Mouse (Mus musculus) liver, embryonic 15.5 days (tissue): Measurements from ENCODE around the gene Camta1. TPM values are rescaled to one million over a fixed set of nuclear protein-coding genes. Genes with fewer than 3 reads are reported as not detected.

Experiments
- ATAC-seq: fragments of 200-750 bp; cut with Nextera tagmentation; 2 replicates; pipeline ENCODE4 v1.8.0; 2017; ENCODE audit warnings: moderate number of reproducible peaks, mild to moderate bottlenecking, moderate library complexity; ENCODE audit not compliant: insufficient read depth
- H3K27ac ChIP-seq: fragments of 300-500 bp; sonication (generic); replicated peaks from 2 replicates; pipeline ENCODE4 v1.5.1; 2015; ENCODE audit warnings: mild to moderate bottlenecking, inconsistent platforms
- H3K27me3 ChIP-seq: fragments of 300-500 bp; sonication (generic); 2 replicates; pipeline ENCODE4 v1.6.1; 2015; ENCODE audit warnings: mild to moderate bottlenecking, inconsistent platforms
- H3K36me3 ChIP-seq: fragments of 300-500 bp; sonication (generic); replicated peaks from 2 replicates; pipeline ENCODE4 v1.6.1; 2015; ENCODE audit warnings: moderate library complexity, mild to moderate bottlenecking, inconsistent platforms
- H3K4me1 ChIP-seq: fragments of 300-500 bp; sonication (generic); replicated peaks from 2 replicates; pipeline ENCODE4 v1.6.1; 2015; ENCODE audit warnings: inconsistent platforms
- H3K4me2 ChIP-seq: fragments of 300-500 bp; sonication (generic); 2 replicates; pipeline ENCODE4 v1.6.1; 2015; ENCODE audit warnings: moderate library complexity, mild to moderate bottlenecking, inconsistent platforms
- H3K4me3 ChIP-seq: fragments of 300-500 bp; sonication (generic); replicated peaks from 2 replicates; pipeline ENCODE4 v1.5.1; 2015; ENCODE audit warnings: mild to moderate bottlenecking, inconsistent platforms
- H3K9ac ChIP-seq: fragments of 300-500 bp; sonication (generic); 2 replicates; pipeline ENCODE4 v1.6.1; 2015; ENCODE audit warnings: moderate library complexity, mild to moderate bottlenecking, inconsistent platforms
- H3K9me3 ChIP-seq: fragments of 300-500 bp; sonication (generic); replicated peaks from 2 replicates; pipeline ENCODE4 v1.6.1; 2016; ENCODE audit warnings: inconsistent platforms
- WGBS: fragments of 180-500 bp; shearing (Covaris S2); methylation state at CpG from one replicate; pipeline ENCODE4 v1.1.7; 2015; ENCODE audit warnings: mixed read lengths; ENCODE audit not compliant: insufficient replicate concordance; 5-methylcytosine and 5-hydroxymethylcytosine counted together
- polyA plus RNA-seq: library from polyadenylated mRNA; unstranded; fragments of >200 nt; fragmentation: Nextera tagmentation; extraction: Ambion mirVana; gene quantifications from 2 replicates; pipeline ENCODE4 v1.2.1, GENCODE M21; 2015

Camta1 gene
- polyA plus RNA-seq, 1 experiment from 2014 or later: 31.1 TPM

DNA sequence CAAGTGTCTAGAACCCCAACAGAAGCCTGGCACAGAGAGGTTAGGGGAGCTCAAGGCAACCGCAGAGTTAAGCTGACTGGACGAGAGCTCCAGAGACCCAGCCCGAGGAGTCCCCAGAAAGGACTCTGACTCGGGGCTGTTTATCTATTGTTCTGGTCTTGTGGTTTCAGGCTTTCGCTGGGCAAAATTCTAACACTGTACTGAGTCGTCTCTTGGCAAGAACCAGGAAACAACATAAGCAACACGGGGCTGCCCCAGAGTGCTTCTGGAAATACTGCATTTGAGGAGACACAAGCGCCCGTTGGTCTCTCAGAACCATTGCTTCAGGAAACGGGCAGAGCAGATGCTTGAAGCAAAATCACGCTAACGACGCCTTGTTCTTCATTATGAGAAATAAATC lies 860.3 kb downstream of the Camta1 start:
- no peak overlapping the region for H3K4me2 ChIP-seq
- ATAC-seq: no peak
- 19% methylated on average over 13 of the region's 13 CpGs for WGBS
- no peaks in the 10 kb centered on the region for H3K4me1 ChIP-seq
- no peak overlapping the region for H3K9ac ChIP-seq
- no peaks in the 10 kb centered on the region for H3K9me3 ChIP-seq
- no peak overlapping the region for H3K27ac ChIP-seq
- H3K36me3 ChIP-seq: no peaks in the 10 kb centered on the region
- H3K27me3 ChIP-seq: no peaks in the 10 kb centered on the region
- H3K4me3 ChIP-seq: no peak overlapping the region

DNA sequence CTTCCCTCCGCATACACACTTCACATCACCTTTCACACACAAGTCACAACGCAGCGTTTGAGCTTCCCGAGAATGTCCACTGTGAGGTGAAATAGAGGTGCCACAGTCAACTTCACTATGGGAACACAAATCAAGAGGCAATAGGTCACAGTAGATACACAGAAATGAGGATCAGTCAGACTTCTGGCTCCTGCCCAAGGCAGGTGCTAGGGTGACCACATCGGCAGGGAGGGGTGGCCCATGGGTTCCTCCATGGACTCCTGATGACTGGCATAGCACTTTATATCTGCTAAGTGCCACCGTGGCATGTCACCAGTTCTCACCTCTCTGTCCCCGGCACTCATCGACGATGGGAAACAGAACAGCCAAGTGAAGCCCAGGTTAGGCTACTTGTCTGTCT lies 863.0 kb downstream of the Camta1 start:
- no peaks in the 10 kb centered on the region for H3K36me3 ChIP-seq
- WGBS: 79% methylated on average over 9 of the region's 9 CpGs
- no peaks in the 10 kb centered on the region for H3K27me3 ChIP-seq
- no peak overlapping the region for H3K4me3 ChIP-seq
- no peak overlapping the region for H3K4me2 ChIP-seq
- no peaks in the 10 kb centered on the region for H3K4me1 ChIP-seq
- no peaks in the 10 kb centered on the region for H3K9me3 ChIP-seq
- H3K27ac ChIP-seq: no peak overlapping the region
- H3K9ac ChIP-seq: no peak overlapping the region
- ATAC-seq: no peak

DNA sequence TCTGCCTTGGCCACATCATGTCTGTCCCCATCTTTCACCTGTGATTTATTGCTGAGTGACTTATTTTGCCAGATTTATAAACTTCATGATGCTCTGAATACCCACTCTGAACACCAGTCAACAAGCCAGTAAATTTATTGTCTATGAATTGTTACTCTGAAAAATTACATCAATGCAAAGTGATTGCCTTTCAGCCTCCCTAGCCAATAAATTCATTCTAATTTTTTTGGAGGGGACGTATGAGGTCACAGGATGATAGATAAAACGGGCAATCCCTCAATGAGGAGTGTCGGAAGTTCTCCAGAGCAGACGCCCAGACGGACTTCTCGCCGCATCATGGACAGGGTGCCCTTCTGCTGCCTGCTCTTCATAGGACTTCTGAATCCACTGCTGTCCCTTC lies 864.9 kb downstream of the Camta1 start, which contains the start of gene Uts2:
TSS of gene Uts2 (plus strand) at position 301 of the 400 bp plus-strand sequence.
- H3K4me1 ChIP-seq: no peaks in the 10 kb centered on the region
- no peaks in the 10 kb centered on the region for H3K36me3 ChIP-seq
- no peaks in the 10 kb centered on the region for H3K27me3 ChIP-seq
- 69% methylated on average over 7 of the region's 7 CpGs for WGBS
- ATAC-seq: no peak
- no peaks in the 10 kb centered on the region for H3K9me3 ChIP-seq
- no peak within 1 kb of the TSS for H3K4me2 ChIP-seq
- no peak within 1 kb of the TSS for H3K9ac ChIP-seq
- no peak within 1 kb of the TSS for H3K27ac ChIP-seq
- no peak within 1 kb of the TSS for H3K4me3 ChIP-seq

DNA sequence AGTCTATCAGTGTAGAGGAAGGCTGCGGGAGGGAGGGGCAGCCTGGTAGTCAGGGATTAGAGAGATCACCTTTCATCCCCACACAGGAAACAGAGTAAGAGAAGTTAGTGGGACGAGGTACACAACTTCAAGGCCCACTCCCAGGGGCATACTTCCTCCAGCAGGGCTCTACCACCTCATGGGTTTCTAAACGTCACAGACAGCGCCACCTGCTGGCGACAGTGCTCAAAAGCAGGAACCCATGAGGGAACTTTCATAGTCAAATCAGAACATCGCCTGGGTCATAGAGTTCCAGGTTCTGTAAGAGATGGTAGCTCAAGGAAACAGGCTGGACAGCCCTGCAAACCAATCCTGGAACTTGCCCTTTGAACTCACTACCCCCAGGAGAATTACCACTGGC lies 871.5 kb downstream of the Camta1 start:
- H3K4me1 ChIP-seq: no peaks in the 10 kb centered on the region
- no peak overlapping the region for H3K4me3 ChIP-seq
- WGBS: 46% methylated on average over 6 of the region's 6 CpGs
- no peak overlapping the region for H3K4me2 ChIP-seq
- no peak for ATAC-seq
- H3K36me3 ChIP-seq: no peaks in the 10 kb centered on the region
- no peak overlapping the region for H3K27ac ChIP-seq
- H3K9me3 ChIP-seq: no peaks in the 10 kb centered on the region
- no peaks in the 10 kb centered on the region for H3K27me3 ChIP-seq
- H3K9ac ChIP-seq: no peak overlapping the region

DNA sequence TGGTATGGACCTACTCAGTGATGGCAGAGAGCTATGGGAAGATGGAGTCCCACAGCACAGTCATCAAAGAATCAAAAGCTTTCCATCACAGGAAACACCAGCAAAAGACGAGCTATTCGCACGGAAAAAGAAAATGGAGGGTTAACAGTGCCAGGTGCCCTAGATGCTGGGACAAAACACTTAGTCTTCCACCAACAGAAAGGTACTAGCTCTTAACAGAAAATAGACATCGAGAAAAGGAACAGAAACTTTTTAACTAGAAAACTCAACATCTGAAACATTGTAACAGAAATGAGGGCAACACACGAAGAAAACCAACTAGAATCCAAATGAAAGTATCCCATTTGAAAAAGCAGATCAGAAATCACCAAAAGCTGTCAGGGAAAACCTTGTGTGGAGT lies 881.5 kb downstream of the Camta1 start:
- H3K9ac ChIP-seq: no peak overlapping the region
- no peaks in the 10 kb centered on the region for H3K36me3 ChIP-seq
- H3K27ac ChIP-seq: no peak overlapping the region
- no peak for ATAC-seq
- no peak overlapping the region for H3K4me3 ChIP-seq
- 65% methylated on average over 5 of the region's 5 CpGs for whole genome bisulfite sequencing
- no peaks in the 10 kb centered on the region for H3K27me3 ChIP-seq
- no peak overlapping the region for H3K4me2 ChIP-seq
- H3K9me3 ChIP-seq: no peaks in the 10 kb centered on the region
- H3K4me1 ChIP-seq: no peaks in the 10 kb centered on the region

DNA sequence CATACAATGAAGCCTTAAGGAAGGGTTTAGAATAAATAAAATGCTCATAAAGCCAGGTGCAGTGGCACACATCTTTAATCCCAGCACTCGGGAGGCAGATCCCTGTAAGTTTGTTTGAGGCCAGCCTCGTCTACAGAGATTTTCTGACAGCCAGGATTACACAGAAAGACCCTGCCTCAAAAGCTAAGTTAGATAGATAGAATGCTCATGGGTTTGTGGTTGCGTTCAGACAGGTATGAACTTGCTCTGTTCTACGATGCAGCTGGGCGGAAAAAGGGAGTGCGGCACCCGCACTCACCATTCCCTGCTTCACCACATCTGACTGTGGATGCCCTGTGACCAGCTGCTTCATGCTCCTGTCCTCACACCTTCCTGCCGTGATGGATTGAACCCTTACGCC lies 882.2 kb downstream of the Camta1 start:
- no peak overlapping the region for H3K27ac ChIP-seq
- no peaks in the 10 kb centered on the region for H3K36me3 ChIP-seq
- no peak overlapping the region for H3K9ac ChIP-seq
- 75% methylated on average over 9 of the region's 9 CpGs for WGBS
- no peaks in the 10 kb centered on the region for H3K4me1 ChIP-seq
- no peaks in the 10 kb centered on the region for H3K27me3 ChIP-seq
- H3K4me2 ChIP-seq: no peak overlapping the region
- ATAC-seq: no peak
- H3K9me3 ChIP-seq: no peaks in the 10 kb centered on the region
- H3K4me3 ChIP-seq: no peak overlapping the region

DNA sequence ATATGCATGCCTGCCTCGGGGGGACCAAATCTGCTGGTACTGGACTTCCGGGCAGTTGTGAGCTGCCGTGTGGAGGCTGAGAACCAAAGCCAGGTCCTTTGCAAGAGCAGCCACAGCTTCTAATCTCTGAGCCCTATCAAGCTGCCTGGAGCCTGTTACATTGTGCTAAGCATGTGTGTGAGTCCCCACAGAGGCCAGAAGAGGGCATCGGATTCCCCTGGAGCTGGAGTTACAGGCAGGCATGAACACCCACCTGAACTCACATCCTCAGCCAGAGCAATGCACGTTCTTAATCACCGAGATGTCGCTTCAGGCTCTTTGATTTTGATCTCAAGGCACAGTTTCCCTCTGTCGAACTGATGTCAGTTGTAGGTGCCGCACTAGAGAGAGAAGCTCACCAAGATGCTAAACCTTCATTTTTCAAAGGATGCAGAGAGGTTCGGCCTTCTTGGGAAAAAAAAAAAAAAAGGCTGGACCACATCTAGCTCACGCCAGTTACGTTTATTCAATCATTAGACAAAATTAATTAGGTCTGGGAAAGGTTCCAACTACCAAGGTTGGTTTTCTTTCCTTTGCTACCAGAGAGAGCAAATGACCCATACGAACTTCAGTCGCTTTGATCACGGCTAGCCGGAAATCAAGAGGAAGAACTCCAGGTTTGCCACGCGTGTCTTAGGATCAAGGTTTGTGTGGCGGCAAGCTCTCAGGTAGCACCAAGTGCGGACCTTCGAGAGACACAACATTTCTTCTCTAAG lies 883.3 kb downstream of the Camta1 start:
- H3K9me3 ChIP-seq: no peaks in the 10 kb centered on the region
- WGBS: 75% methylated on average over 21 of the region's 21 CpGs
- no peak overlapping the region for H3K9ac ChIP-seq
- H3K4me3 ChIP-seq: no peak overlapping the region
- H3K4me1 ChIP-seq: no peaks in the 10 kb centered on the region
- no peak for ATAC-seq
- H3K36me3 ChIP-seq: no peaks in the 10 kb centered on the region
- H3K27ac ChIP-seq: no peak overlapping the region
- H3K27me3 ChIP-seq: no peaks in the 10 kb centered on the region
- no peak overlapping the region for H3K4me2 ChIP-seq

DNA sequence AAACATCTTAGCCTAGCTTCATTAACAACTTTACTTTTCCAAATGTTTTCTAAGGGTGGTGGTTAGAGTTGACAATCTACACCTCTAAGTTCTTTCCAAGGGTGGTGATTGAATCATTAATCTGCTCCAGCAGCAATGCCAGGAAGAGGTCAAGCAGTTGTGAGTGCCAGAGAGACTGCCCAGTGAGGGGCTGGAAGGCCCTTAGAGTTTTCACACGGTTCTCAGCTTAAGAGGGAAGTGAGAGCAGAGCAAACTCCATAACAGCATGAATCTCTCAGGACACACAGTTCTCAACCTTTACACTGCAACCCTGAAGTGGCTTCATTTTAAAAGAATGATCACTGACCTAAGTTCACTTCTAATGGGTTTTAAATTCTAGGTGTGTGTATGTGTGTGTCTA lies 886.5 kb downstream of the Camta1 start:
- Histone ChIP-seq H3K9ac (no peak overlapping the region), H3K4me3 (no peak overlapping the region), H3K27me3 (no peaks in the 10 kb centered on the region), H3K9me3 (no peaks in the 10 kb centered on the region), H3K36me3 (no peaks in the 10 kb centered on the region), H3K4me1 (no peaks in the 10 kb centered on the region), H3K27ac (no peak overlapping the region), H3K4me2 (no peak overlapping the region)
- ATAC-seq: no peak
- WGBS: 44% methylated on average over 1 of the region's 1 CpGs

DNA sequence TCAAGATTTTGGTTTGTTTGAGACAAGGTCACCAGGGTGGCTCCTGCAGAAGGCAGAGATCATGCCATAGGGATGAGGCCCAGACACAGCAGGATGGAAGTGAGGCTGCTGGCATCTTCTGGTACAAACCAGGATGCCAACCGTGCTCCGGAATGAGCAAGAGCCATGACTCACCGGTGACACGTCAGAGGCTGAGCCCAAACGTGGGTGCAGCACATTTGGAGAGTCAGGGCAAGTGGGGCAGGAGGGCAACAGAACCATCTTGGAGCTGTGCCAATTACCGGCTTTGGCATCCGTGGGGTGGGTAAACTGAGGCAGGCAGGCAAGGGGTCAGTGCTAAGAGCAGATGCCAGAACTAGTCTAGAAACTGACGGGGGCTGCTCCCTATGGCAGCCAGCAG lies 888.4 kb downstream of the Camta1 start:
- Histone ChIP-seq H3K9ac (no peak overlapping the region), H3K4me1 (no peaks in the 10 kb centered on the region), H3K36me3 (no peaks in the 10 kb centered on the region), H3K27me3 (no peaks in the 10 kb centered on the region), H3K4me2 (no peak overlapping the region), H3K27ac (no peak overlapping the region), H3K4me3 (no peak overlapping the region), H3K9me3 (no peaks in the 10 kb centered on the region)
- WGBS: 59% methylated on average over 8 of the region's 8 CpGs
- ATAC-seq: no peak

DNA sequence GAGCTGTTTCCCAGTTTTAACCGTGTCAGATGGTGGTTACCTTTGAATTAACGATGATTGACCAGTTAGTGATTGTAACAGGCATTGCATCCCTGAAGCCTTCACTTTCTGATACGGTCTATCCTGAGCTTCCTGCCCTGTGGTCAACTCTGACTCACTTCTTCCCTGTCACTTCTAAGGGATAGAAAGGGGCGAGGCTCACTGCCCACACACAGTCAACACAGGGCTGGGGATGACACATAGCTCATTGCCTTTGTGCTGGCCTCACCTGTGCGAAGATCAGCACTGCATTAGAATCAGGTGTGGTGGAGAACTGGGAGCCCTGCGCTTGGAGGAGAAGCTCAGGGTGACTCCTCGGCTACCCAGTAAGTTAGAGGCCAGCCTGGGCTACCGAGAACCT lies 892.7 kb downstream of the Camta1 start:
- Histone ChIP-seq H3K4me1 (peaks cover 6% of the 10 kb centered on the region; the same call in 1 of the 2 replicates), H3K4me3 (no peak overlapping the region), H3K9me3 (no peaks in the 10 kb centered on the region), H3K36me3 (no peaks in the 10 kb centered on the region), H3K4me2 (no peak overlapping the region), H3K27ac (no peak overlapping the region), H3K27me3 (no peaks in the 10 kb centered on the region; the same call in 1 of the 2 replicates), H3K9ac (no peak overlapping the region)
- ATAC-seq: no peak
- 63% methylated on average over 8 of the region's 8 CpGs for WGBS

DNA sequence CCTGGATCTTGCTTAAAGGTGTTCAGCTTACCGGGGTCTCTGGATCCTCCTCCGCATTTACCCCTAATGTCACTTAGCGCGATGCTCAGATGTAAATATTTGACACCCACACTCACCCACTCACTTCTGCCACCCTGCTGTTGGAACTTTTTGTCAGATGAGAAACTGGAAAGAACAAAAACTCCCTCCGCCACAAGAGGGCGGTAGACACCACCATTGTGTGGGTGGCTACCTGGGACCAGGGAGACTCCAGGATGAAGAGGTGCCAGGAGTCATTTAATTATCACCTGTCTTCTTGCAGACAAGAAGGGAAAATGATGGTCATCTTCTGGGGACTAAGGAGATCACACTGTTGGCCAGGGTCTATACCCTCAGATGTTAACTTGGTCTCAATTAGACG lies 895.1 kb downstream of the Camta1 start:
- H3K27ac ChIP-seq: no peak overlapping the region
- no peaks in the 10 kb centered on the region for H3K36me3 ChIP-seq
- WGBS: 9% methylated on average over 7 of the region's 7 CpGs
- no peak overlapping the region for H3K4me3 ChIP-seq
- peaks cover 6% of the 10 kb centered on the region; the same call in 1 of the 2 replicates for H3K4me1 ChIP-seq
- no peak overlapping the region for H3K4me2 ChIP-seq
- H3K9ac ChIP-seq: no peak overlapping the region
- H3K9me3 ChIP-seq: no peaks in the 10 kb centered on the region
- no peak for ATAC-seq
- H3K27me3 ChIP-seq: no peaks in the 10 kb centered on the region; the same call in 1 of the 2 replicates

DNA sequence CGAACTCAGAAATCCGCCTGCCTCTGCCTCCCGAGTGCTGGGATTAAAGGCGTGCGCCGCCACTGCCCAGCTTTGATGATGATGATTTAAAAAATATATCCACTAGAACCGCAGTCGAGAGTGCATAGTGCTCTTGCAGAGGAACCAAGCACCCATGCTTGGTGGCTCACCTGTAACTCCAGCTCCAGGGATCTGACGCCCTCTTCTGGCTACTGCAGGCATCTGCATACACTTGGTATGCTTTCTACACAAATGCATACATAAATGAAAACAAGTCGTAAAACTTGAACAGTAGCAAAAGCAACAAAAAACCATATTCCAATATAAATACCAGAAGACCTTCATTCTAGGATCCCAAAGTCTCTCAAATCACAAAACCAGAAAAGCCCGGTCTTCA lies 896.1 kb downstream of the Camta1 start:
- WGBS: 58% methylated on average over 11 of the region's 11 CpGs
- H3K27ac ChIP-seq: no peak overlapping the region
- H3K36me3 ChIP-seq: no peaks in the 10 kb centered on the region
- H3K9ac ChIP-seq: no peak overlapping the region
- H3K4me1 ChIP-seq: peaks cover 6% of the 10 kb centered on the region; the same call in 1 of the 2 replicates
- no peak overlapping the region for H3K4me3 ChIP-seq
- no peak overlapping the region for H3K4me2 ChIP-seq
- H3K27me3 ChIP-seq: no peaks in the 10 kb centered on the region; the same call in 1 of the 2 replicates
- H3K9me3 ChIP-seq: no peaks in the 10 kb centered on the region
- ATAC-seq: no peak
